Mouse (Mus musculus) C2C12 (cell line): ENCODE data around the gene Zfp882. TPM values are rescaled to one million over a fixed set of nuclear protein-coding genes. Genes with fewer than 3 reads are reported as not detected.

Experiments
- polyA plus RNA-seq: library from polyadenylated mRNA; unstranded; fragments of >200 nt; fragmentation: generic; extraction: Trizol; gene quantifications from one replicate; pipeline ENCODE4 v1.2.1, GENCODE M21; 2012; ENCODE audit warnings: missing spikeins

The Zfp882 gene
- polyA plus RNA-seq, 1 experiment, result 0.48 TPM

Other genes starting within 250 kb of the Zfp882 start
- 1.5 TPM for gene Unc13a, start 236.9 kb upstream of the Zfp882 start, polyA plus RNA-seq
- gene Jak3, start 232.3 kb upstream of the Zfp882 start, polyA plus RNA-seq, result 1.2 TPM
- 0.14 TPM for gene Insl3, start 219.4 kb upstream of the Zfp882 start, polyA plus RNA-seq
- 0.02 TPM for gene B3gnt3, start 206.8 kb upstream of the Zfp882 start, polyA plus RNA-seq
- not detected for gene Fcho1, start 182.9 kb upstream of the Zfp882 start, polyA plus RNA-seq
- gene Zfp709, start 26.6 kb upstream of the Zfp882 start, polyA plus RNA-seq, result 0.33 TPM
- 3.6 TPM for gene Zfp617, start within 50 bp of the Zfp882 start, polyA plus RNA-seq
- gene Zfp961, start 42.4 kb downstream of the Zfp882 start, polyA plus RNA-seq, result 5.1 TPM
- not detected for gene Cyp4f18, start 101.0 kb downstream of the Zfp882 start, polyA plus RNA-seq
- gene Olfr372, start 132.6 kb downstream of the Zfp882 start, polyA plus RNA-seq, result not detected
- not detected for gene Olfr373, start 174.6 kb downstream of the Zfp882 start, polyA plus RNA-seq
- gene Olfr374, start 198.4 kb downstream of the Zfp882 start, polyA plus RNA-seq, result 0.01 TPM
- gene Tpm4, start 226.4 kb downstream of the Zfp882 start, polyA plus RNA-seq, result 434 TPM